Mouse (Mus musculus): ENCODE data around the gene Ivns1abp. TPM values are rescaled to one million over a fixed set of nuclear protein-coding genes. Genes with fewer than 3 reads are reported as not detected.
"Not testable (repeated sequence)": the region's sequence is repeated elsewhere in the genome, so short reads cannot be mapped to it uniquely, and the experiment has no call there.

The Ivns1abp gene
- polyA plus RNA-seq, 1 experiment from 2014 or later: 205 TPM

DNA sequence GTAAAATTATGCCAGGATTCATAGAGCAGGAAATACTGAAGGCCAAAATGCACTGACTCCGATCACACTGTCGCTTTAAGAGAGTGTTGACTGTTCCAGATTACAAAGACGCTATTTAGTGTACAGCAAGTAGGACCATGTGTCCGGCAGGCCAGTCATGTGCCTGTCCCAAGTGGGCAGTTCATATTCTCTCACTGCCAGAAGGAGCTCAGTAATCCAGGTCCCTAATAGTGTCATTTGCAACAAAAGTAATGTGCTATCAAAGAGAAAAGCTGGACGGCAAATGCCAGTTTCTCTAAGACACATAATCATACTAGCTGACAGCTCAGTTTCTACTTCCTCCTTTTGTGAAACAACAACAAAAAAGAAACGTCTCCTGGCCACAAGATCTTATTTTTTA, 1.3 kb upstream of the Ivns1abp start:
- Histone ChIP-seq H3K4me1 (peaks cover 35% of the 10 kb centered on the region), H3K27ac (replicated peaks) (peak overlapping the region; percentile 56), H3K9me3 (replicated peaks) (no peaks in the 10 kb centered on the region), H3K4me3 (replicated peaks) (peak overlapping the region; percentile 86), H3K9ac (replicated peaks) (no peak overlapping the region), H3K27me3 (replicated peaks) (no peaks in the 10 kb centered on the region), H3K36me3 (no peaks in the 10 kb centered on the region), H3K4me2 (peak overlapping the region; percentile 67)
- ATAC-seq (ENCODE audit: low FRiP score): no peak
- 21% methylated on average over 6 of the region's 6 CpGs for WGBS

DNA sequence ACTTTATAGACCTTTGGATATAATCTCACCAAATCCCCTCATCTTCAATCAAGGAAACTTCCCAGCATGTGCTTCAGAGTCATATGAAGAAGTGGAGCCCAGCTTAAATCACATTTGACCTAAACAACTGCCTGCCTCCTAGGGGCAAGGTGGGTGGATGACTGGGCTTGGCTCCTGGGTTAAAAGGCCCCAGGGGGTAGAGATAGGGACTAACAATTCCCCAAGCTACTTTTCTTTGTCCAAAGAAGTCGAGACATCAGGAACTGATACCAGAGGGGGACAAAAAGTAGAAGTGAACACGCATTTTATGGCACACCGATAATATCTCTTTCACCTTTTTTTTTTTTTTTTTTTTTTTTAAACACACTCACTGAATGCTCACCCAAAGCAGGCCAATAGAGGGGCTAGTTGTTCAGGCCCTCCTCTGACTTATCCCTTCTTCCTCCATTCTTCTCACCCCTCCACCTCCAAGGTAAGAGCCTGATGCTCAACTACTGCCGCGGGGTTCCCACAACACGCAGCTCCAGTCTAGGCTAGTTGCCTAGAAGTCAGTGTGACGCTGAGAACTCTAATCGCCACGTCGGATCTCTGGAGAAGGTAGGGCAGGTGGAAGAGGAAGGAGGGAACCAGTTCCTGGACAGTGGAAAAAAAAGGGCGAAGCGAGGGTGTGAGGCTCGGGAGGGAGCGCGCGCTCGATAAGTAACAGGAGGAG, 550 bp upstream of the Ivns1abp start:
- H3K36me3 ChIP-seq: no peaks in the 10 kb centered on the region
- ATAC-seq (ENCODE audit: low FRiP score): peak; percentile 49; the same call in 1 of the 2 replicates
- H3K27ac ChIP-seq (replicated peaks): peak overlapping the region; percentile 96
- peak overlapping the region; percentile 68 for H3K9ac ChIP-seq (replicated peaks)
- H3K4me3 ChIP-seq (replicated peaks): peak overlapping the region; percentile 86
- peaks cover 39% of the 10 kb centered on the region for H3K4me1 ChIP-seq
- no peaks in the 10 kb centered on the region for H3K27me3 ChIP-seq (replicated peaks)
- no peaks in the 10 kb centered on the region for H3K9me3 ChIP-seq (replicated peaks)
- peak overlapping the region; percentile 67 for H3K4me2 ChIP-seq
- WGBS: under 1% methylated on average over 17 of the region's 17 CpGs

DNA sequence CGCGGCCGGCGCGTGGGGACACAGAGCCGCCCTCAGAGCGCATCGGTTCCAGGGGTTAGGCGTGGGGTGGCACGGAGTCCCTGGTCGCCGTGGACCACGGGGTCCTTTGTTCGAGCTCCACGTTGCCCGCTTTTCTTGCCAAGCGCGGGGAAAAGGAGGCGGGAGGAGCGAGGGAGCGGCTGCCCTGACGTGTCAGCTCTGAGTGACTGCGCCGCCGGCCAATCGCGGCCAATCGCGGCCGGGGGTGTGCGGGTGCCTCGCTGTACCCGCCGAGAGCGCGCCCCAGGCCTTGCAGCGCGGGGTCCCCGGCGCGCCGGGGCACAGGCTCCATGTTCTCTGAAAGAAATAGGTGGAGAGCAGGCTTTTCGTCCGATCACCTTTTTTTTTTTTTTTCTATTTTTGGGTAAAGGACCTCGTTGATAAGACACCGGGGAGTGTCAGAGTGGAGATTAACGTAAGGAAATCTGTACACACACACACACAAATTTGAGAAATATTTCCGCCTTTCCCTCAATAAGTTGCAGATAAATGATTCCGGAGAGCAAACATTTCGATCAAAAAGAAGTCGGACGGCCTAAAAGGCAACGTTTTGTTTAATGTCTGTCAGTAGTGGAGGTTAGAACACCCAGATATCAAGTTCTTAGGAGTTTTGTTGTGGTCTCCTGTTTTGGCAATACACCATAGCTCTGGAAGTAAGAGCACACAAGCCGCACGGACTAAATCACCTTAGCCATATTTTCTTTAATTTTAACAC, 1.0 kb downstream of the Ivns1abp start:
- H3K4me1 ChIP-seq: peaks cover 47% of the 10 kb centered on the region
- H3K27ac ChIP-seq (replicated peaks): peak overlapping the region; percentile 96
- H3K4me2 ChIP-seq: peak overlapping the region; percentile 67
- H3K36me3 ChIP-seq: 0 out of 2 replicates have a peak, but pooled peaks cover 3% of the 10 kb centered on the region
- under 1% methylated on average over 55 of the region's 55 CpGs for WGBS
- H3K9ac ChIP-seq (replicated peaks): peak overlapping the region; percentile 98
- no peaks in the 10 kb centered on the region for H3K9me3 ChIP-seq (replicated peaks)
- H3K4me3 ChIP-seq (replicated peaks): peak overlapping the region; percentile 86
- peak; percentile 88 for ATAC-seq (ENCODE audit: low FRiP score)
- no peaks in the 10 kb centered on the region for H3K27me3 ChIP-seq (replicated peaks)

GRCm38 (mm10) chr1:151345863-151346195, 1.6 kb downstream of the Ivns1abp start:
- H3K4me2 ChIP-seq: peak overlapping the region; percentile 67
- 0 out of 2 replicates have a peak overlapping the region, but pooled peaks have one; percentile 96 for H3K27ac ChIP-seq (replicated peaks)
- H3K9me3 ChIP-seq (replicated peaks): no peaks in the 10 kb centered on the region
- H3K27me3 ChIP-seq (replicated peaks): no peaks in the 10 kb centered on the region
- H3K4me3 ChIP-seq (replicated peaks): peak overlapping the region; percentile 86
- H3K36me3 ChIP-seq: peaks cover 6% of the 10 kb centered on the region; the same call in 1 of the 2 replicates
- H3K9ac ChIP-seq (replicated peaks): peak overlapping the region; percentile 98
- ATAC-seq (ENCODE audit: low FRiP score): no peak
- H3K4me1 ChIP-seq: peaks cover 47% of the 10 kb centered on the region

DNA sequence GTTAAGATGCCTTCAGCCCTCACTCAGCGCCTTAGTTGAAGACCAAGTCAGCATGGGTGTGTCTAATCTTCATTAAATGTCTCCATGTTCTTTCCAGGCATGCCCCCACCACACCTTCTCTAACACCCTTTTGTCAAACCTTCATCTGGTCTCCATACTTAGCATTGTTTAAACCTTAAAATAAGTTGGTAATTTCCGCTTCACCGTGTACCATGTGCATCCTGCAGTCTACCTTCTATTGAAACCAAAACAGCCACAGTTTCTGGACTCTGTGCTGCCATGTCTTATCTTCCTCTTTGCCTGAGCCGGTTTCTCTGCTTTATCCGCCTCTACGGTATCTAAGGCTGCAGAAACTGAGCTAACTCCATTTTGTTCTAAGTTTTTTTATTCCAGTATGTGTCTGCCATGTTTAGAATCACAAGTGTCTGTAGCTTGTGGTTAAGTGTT, 2.4 kb downstream of the Ivns1abp start:
- H3K4me3 ChIP-seq (replicated peaks): peak overlapping the region; percentile 86
- peaks cover 44% of the 10 kb centered on the region for H3K4me1 ChIP-seq
- H3K9ac ChIP-seq (replicated peaks): 0 out of 2 replicates have a peak overlapping the region, but pooled peaks have one; percentile 98
- no peaks in the 10 kb centered on the region for H3K27me3 ChIP-seq (replicated peaks)
- H3K4me2 ChIP-seq: peak overlapping the region; percentile 67
- ATAC-seq (ENCODE audit: low FRiP score): no peak
- no peak overlapping the region for H3K27ac ChIP-seq (replicated peaks)
- WGBS: 51% methylated on average over 6 of the region's 6 CpGs
- H3K9me3 ChIP-seq (replicated peaks): no peaks in the 10 kb centered on the region
- H3K36me3 ChIP-seq: peaks cover 14% of the 10 kb centered on the region

DNA sequence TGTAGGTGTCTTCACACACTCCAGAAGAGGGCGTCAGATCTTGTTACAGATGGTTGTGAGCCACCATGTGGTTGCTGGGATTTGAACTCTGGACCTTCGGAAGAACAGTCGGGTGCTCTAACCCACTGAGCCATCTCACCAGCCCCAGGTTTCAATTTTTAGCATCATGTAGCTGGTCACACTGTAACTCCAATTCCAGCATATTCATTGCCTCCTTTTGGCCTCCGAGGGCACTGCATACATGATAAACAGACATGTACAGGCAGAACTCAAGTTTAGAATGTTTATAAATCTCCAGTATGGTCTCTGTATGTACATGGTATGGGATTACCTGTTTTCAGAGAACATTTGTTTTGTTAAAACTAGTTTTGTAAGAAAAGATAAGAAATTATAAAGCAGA, 4.0 kb downstream of the Ivns1abp start:
- not testable (repeated sequence) for H3K4me2 ChIP-seq; H3K4me3 ChIP-seq (replicated peaks); ATAC-seq (ENCODE audit: low FRiP score); H3K9ac ChIP-seq (replicated peaks); H3K27me3 ChIP-seq (replicated peaks); H3K9me3 ChIP-seq (replicated peaks); H3K27ac ChIP-seq (replicated peaks)
- WGBS: 79% methylated on average over 4 of the region's 4 CpGs
- peaks cover 29% of the 10 kb centered on the region for H3K36me3 ChIP-seq
- H3K4me1 ChIP-seq: peaks cover 37% of the 10 kb centered on the region

DNA sequence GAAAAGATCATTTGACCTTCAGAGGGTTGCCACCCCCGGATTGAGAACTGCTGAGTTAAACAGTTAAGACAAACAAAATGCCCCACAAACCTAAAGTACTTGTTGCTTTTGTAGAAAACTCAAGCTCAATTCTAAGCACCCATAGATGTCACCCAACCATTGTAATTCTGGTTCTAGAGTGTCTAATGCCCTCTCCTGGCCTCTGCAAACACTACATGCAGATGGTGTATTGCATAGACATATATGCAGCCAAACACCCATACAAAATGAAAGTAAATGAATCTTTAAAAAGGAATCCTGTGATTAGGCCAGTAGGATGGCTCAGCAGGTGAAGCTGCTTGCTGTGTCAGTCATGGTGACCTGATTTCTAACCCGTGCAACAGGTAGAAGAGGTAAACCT, 8.6 kb downstream of the Ivns1abp start:
- no peaks in the 10 kb centered on the region for H3K27me3 ChIP-seq (replicated peaks)
- peaks cover 12% of the 10 kb centered on the region for H3K4me1 ChIP-seq
- 91% methylated on average over 2 of the region's 2 CpGs for WGBS
- H3K27ac ChIP-seq (replicated peaks): no peak overlapping the region
- H3K9me3 ChIP-seq (replicated peaks): no peaks in the 10 kb centered on the region
- no peak overlapping the region for H3K9ac ChIP-seq (replicated peaks)
- H3K4me2 ChIP-seq: no peak overlapping the region
- peaks cover 69% of the 10 kb centered on the region for H3K36me3 ChIP-seq
- no peak for ATAC-seq (ENCODE audit: low FRiP score)
- no peak overlapping the region for H3K4me3 ChIP-seq (replicated peaks)

GRCm38 (mm10) chr1:151355994-151356393, 11.7 kb downstream of the Ivns1abp start:
- no peak overlapping the region for H3K27ac ChIP-seq (replicated peaks)
- no peaks in the 10 kb centered on the region for H3K27me3 ChIP-seq (replicated peaks)
- H3K9ac ChIP-seq (replicated peaks): no peak overlapping the region
- H3K9me3 ChIP-seq (replicated peaks): no peaks in the 10 kb centered on the region
- ATAC-seq (ENCODE audit: low FRiP score): no peak
- H3K4me2 ChIP-seq: no peak overlapping the region
- WGBS: 94% methylated on average over 5 of the region's 5 CpGs
- no peaks in the 10 kb centered on the region for H3K4me1 ChIP-seq
- H3K36me3 ChIP-seq: peaks cover 92% of the 10 kb centered on the region
- no peak overlapping the region for H3K4me3 ChIP-seq (replicated peaks)

GRCm38 (mm10) chr1:151359374-151359773, 15.1 kb downstream of the Ivns1abp start:
- no peaks in the 10 kb centered on the region for H3K27me3 ChIP-seq (replicated peaks)
- no peak for ATAC-seq (ENCODE audit: low FRiP score)
- H3K27ac ChIP-seq (replicated peaks): no peak overlapping the region
- H3K4me3 ChIP-seq (replicated peaks): no peak overlapping the region
- no peaks in the 10 kb centered on the region for H3K9me3 ChIP-seq (replicated peaks)
- H3K9ac ChIP-seq (replicated peaks): no peak overlapping the region
- H3K4me1 ChIP-seq: no peaks in the 10 kb centered on the region
- peaks cover 89% of the 10 kb centered on the region for H3K36me3 ChIP-seq
- no peak overlapping the region for H3K4me2 ChIP-seq
- WGBS: 92% methylated on average over 3 of the region's 3 CpGs

GRCm38 (mm10) chr1:151366944-151367605, 22.8 kb downstream of the Ivns1abp start:
- Histone ChIP-seq H3K36me3 (peaks cover 55% of the 10 kb centered on the region), H3K4me1 (no peaks in the 10 kb centered on the region)
- ATAC-seq (ENCODE audit: low FRiP score): no peak

DNA sequence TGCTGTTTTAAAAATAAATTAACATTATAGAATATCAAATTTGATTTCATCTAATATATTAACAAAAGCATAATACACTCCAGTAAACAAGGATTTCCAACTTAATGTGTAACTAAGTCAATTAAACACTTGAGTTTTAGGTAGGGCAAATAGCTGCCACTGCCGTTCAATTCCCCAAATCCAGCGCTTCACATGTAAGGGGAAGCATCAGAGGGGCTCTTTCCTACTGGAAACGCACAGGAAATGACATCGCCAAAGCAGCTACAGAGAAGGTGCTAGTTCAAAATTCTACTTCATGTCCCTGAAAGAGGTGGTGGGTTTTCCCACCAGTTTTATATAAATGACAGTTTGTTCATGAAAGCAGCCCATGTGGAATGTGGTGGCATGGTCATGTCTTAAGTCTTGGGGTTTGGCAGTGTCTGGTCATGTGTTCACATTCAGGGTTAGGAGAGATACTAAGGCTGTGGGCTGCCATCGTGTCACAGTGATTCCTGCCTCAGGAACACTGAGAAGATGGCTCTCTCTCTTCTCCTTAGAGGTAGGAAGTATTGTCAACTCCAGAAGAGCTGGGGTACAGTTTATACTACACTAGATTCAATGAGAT, 23.5 kb downstream of the Ivns1abp start:
- Histone ChIP-seq H3K9me3 (replicated peaks) (no peaks in the 10 kb centered on the region), H3K9ac (replicated peaks) (no peak overlapping the region), H3K4me2 (no peak overlapping the region), H3K4me1 (no peaks in the 10 kb centered on the region), H3K36me3 (peaks cover 49% of the 10 kb centered on the region), H3K27ac (replicated peaks) (no peak overlapping the region), H3K4me3 (replicated peaks) (no peak overlapping the region), H3K27me3 (replicated peaks) (no peaks in the 10 kb centered on the region)
- no peak for ATAC-seq (ENCODE audit: low FRiP score)
- WGBS: 94% methylated on average over 5 of the region's 5 CpGs

More at GRCm38 (mm10) chr1:151366944-151367605, 22.8 kb downstream of the Ivns1abp start:
- Histone ChIP-seq H3K4me3 (replicated peaks) (no peak overlapping the region), H3K9ac (replicated peaks) (no peak overlapping the region), H3K27ac (replicated peaks) (no peak overlapping the region), H3K4me2 (no peak overlapping the region), H3K9me3 (replicated peaks) (no peaks in the 10 kb centered on the region), H3K27me3 (replicated peaks) (no peaks in the 10 kb centered on the region)
- 91% methylated on average over 8 of the region's 8 CpGs for WGBS

Data from neural tube, embryonic 15.5 days (tissue).